Comparison of ENCODE assay signal across 22 mouse cellular contexts in the genomic region with DNA sequence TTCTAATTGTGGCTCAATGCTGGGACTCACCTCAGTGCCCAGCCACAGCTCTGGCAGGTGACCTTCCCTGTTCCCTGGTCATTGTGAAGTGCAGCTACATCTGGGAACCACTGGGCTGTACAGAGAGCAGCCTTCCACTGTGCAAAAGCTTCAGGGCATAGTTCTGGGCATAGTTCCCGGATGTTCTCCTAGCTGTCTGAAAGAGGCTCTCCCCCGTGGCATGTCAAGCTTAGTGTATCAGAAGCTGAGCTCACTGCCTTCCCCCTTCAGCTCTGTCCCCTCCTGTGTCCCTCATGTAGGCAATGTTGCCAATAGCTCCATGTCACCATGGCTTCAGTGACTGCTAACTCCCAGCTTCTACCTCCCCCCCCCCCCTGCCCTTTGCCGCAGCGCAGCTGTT.
"Had no signal": no experiment of that assay in that cellular context is flagged by ENCODE, and none has a peak within 500 bp of the region (broad histone marks: within the 10 kb centered on the region; RNA-seq: fewer than 3 reads in every experiment).

No protein-coding gene starts in this region.

- H3K27me3 ChIP-seq: intestine, embryonic 15.5 days; lung, embryonic 15.5 days had no signal

- H3K4me1 ChIP-seq: liver, embryonic 13.5 days had no signal

- H3K9ac ChIP-seq: intestine, embryonic 15.5 days; kidney, embryonic 15.5 days; liver, embryonic 13.5 days; lung, embryonic 15.5 days; neural tube, embryonic 15.5 days had no signal

- DNase-seq: kidney, adult 11 months; kidney, adult 8-10 months; kidney, postnatal 10 days; kidney, postnatal 36 days; layer of hippocampus, postnatal 36 days; liver, embryonic 13.5 days; lung, postnatal 14 days; midbrain, embryonic 14.5 days; right cerebral cortex, adult 18-20 months; right cerebral cortex, postnatal 14 days; right cerebral cortex, postnatal 4 days; thymus, adult 2 months; thymus, postnatal 14 days; thymus, postnatal 4 days had no signal

- H3K36me3 ChIP-seq: intestine, embryonic 15.5 days; kidney, embryonic 15.5 days; liver, embryonic 13.5 days; lung, embryonic 15.5 days; neural tube, embryonic 15.5 days had no signal

- H3K4me2 ChIP-seq: intestine, embryonic 15.5 days; kidney, embryonic 15.5 days; liver, embryonic 13.5 days; lung, embryonic 15.5 days; neural tube, embryonic 15.5 days had no signal

- H3K9me3 ChIP-seq: intestine, embryonic 15.5 days; kidney, embryonic 15.5 days; liver, embryonic 13.5 days; lung, embryonic 15.5 days; neural tube, embryonic 15.5 days had no signal

- H3K4me3 ChIP-seq: intestine, embryonic 15.5 days; kidney, embryonic 15.5 days; left cerebral cortex, adult 2 months; liver, embryonic 13.5 days; lung, embryonic 15.5 days; myocyte; neural tube, embryonic 15.5 days had no signal

- ATAC-seq: intestine, embryonic 15.5 days had no signal

- H3K27ac ChIP-seq: intestine, embryonic 15.5 days; kidney, embryonic 15.5 days; left cerebral cortex, adult 2 months; liver, embryonic 13.5 days; lung, embryonic 15.5 days; macrophage; neural tube, embryonic 15.5 days; stomach, postnatal 0 days had no signal
